Mouse (Mus musculus) thymus, adult 2 months (tissue): ENCODE data around the gene Chmp1a. TPM values are rescaled to one million over a fixed set of nuclear protein-coding genes. Genes with fewer than 3 reads are reported as not detected.
"Not testable (repeated sequence)": the region's sequence is repeated elsewhere in the genome, so short reads cannot be mapped to it uniquely, and the experiment has no call there.

Experiments used
- DNase-seq: peaks from one replicate; pipeline ENCODE4 v3.0.0; 2021
- H3K27ac ChIP-seq: fragments of 200-500 bp; 2 replicates; pipeline ENCODE4 v1.5.1; 2012; ENCODE audit warnings: low read length, control low read depth; ENCODE audit not compliant: control insufficient read depth, insufficient read depth
- H3K27me3 ChIP-seq: fragments of 200-500 bp; 2 replicates; pipeline ENCODE4 v1.6.1; 2012; ENCODE audit warnings: mild to moderate bottlenecking, low read length, moderate library complexity, mixed read lengths; ENCODE audit not compliant: control insufficient read depth, insufficient read depth
- H3K36me3 ChIP-seq: fragments of 200-500 bp; 2 replicates; pipeline ENCODE4 v1.6.1; 2012; ENCODE audit warnings: mild to moderate bottlenecking, low read length, moderate library complexity; ENCODE audit not compliant: control insufficient read depth, insufficient read depth
- H3K4me1 ChIP-seq: fragments of 200-500 bp; replicated peaks from 2 replicates; pipeline ENCODE4 v1.6.1; 2012; ENCODE audit warnings: low read length; ENCODE audit not compliant: control insufficient read depth, insufficient read depth
- H3K4me3 ChIP-seq: fragments of 200-500 bp; 2 replicates; pipeline ENCODE4 v1.5.1; 2012; ENCODE audit warnings: mild to moderate bottlenecking, low read length, control low read depth, moderate library complexity; ENCODE audit not compliant: control insufficient read depth, insufficient read depth
- CTCF ChIP-seq: fragments of 200-500 bp; IDR thresholded peaks from 2 replicates; pipeline ENCODE4 v1.5.1; 2012; ENCODE audit warnings: mild to moderate bottlenecking, control low read depth, low read length, moderate library complexity, borderline replicate concordance; ENCODE audit not compliant: control insufficient read depth, poor library complexity, insufficient read depth; ENCODE audit errors: extremely low read depth
- POLR2A ChIP-seq: fragments of 200-500 bp; IDR thresholded peaks from 2 replicates; pipeline ENCODE4 v1.6.1; 2012; ENCODE audit warnings: mild to moderate bottlenecking, low read length, control low read depth, moderate library complexity; ENCODE audit not compliant: control insufficient read depth, poor library complexity, insufficient read depth; ENCODE audit errors: extremely low read depth
- WGBS: fragments of 180-500 bp; shearing (Covaris S2); methylation state at CpG from one replicate; pipeline ENCODE4 v1.1.7; 2018; 5-methylcytosine and 5-hydroxymethylcytosine counted together
- polyA plus RNA-seq: library from polyadenylated mRNA; depleted of rRNA; stranded (reverse); fragments of >200 nt; gene quantifications from 2 replicates; pipeline ENCODE4 v1.2.3, GENCODE M21; 2012

Gene Chmp1a
- polyA plus RNA-seq, 1 experiment: 122 TPM

GRCm38 (mm10) chr8:123213118-123213772 is 682 bp upstream of the Chmp1a start:
- Histone ChIP-seq H3K4me1 (peaks cover 12% of the 10 kb centered on the region), H3K36me3 (peaks cover 11% of the 10 kb centered on the region), H3K4me3 (peak overlapping the region; percentile 60), H3K27me3 (no peaks in the 10 kb centered on the region), H3K27ac (no peak overlapping the region)
- no peak for DNase-seq
- WGBS: 29% methylated on average over 22 of the region's 22 CpGs
- no peak for TF ChIP-seq CTCF
- no peak for TF ChIP-seq POLR2A

- Histone ChIP-seq H3K4me1 (peaks cover 12% of the 10 kb centered on the region), H3K27ac (no peak overlapping the region), H3K36me3 (peaks cover 24% of the 10 kb centered on the region), H3K27me3 (no peaks in the 10 kb centered on the region), H3K4me3 (peak overlapping the region; percentile 60)
- TF ChIP-seq CTCF: no peak
- no peak for TF ChIP-seq POLR2A
- WGBS: 17% methylated on average over 10 of the region's 10 CpGs
- DNase-seq: no peak
These were observed 687 bp downstream of the Chmp1a start for GRCm38 (mm10) chr8:123211876-123212275.

- Histone ChIP-seq H3K4me1 (no peaks in the 10 kb centered on the region), H3K4me3 (no peak overlapping the region), H3K27ac (no peak overlapping the region), H3K27me3 (no peaks in the 10 kb centered on the region; the same call in 1 of the 2 replicates), H3K36me3 (peaks cover 27% of the 10 kb centered on the region)
- whole genome bisulfite sequencing: 88% methylated on average over 3 of the region's 3 CpGs
- no peak for TF ChIP-seq CTCF
- DNase-seq: no peak
These were observed 9.0 kb downstream of the Chmp1a start for GRCm38 (mm10) chr8:123203571-123203970.

GRCm38 (mm10) chr8:123202288-123202687 is 10.3 kb downstream of the Chmp1a start:
- TF ChIP-seq CTCF: peak; percentile 23; the same call in 1 of the 2 replicates
- no peak for TF ChIP-seq POLR2A
- Histone ChIP-seq H3K36me3 (peaks cover 18% of the 10 kb centered on the region), H3K27ac (no peak overlapping the region), H3K4me3 (no peak overlapping the region), H3K27me3 (no peaks in the 10 kb centered on the region; the same call in 1 of the 2 replicates), H3K4me1 (no peaks in the 10 kb centered on the region)
- DNase-seq: peak; percentile 70
- 22% methylated on average over 5 of the region's 5 CpGs for WGBS

- Histone ChIP-seq H3K27ac (no peak overlapping the region), H3K27me3 (no peaks in the 10 kb centered on the region; the same call in 1 of the 2 replicates), H3K4me3 (no peak overlapping the region), H3K36me3 (peaks cover under 1% of the 10 kb centered on the region; the same call in 1 of the 2 replicates), H3K4me1 (no peaks in the 10 kb centered on the region)
- TF ChIP-seq CTCF (no peak), POLR2A (no peak)
- 77% methylated on average over 14 of the region's 14 CpGs for WGBS
- DNase-seq: no peak
These were observed 12.7 kb downstream of the Chmp1a start for GRCm38 (mm10) chr8:123199864-123200263.

GRCm38 (mm10) chr8:123197016-123197415 is 15.5 kb downstream of the Chmp1a start:
- 85% methylated on average over 5 of the region's 5 CpGs for WGBS
- not testable (repeated sequence) for H3K27me3 ChIP-seq

GRCm38 (mm10) chr8:123193771-123194170 is 18.8 kb downstream of the Chmp1a start:
- H3K4me1 ChIP-seq: peaks cover 11% of the 10 kb centered on the region
- DNase-seq: no peak
- H3K36me3 ChIP-seq: no peaks in the 10 kb centered on the region
- H3K4me3 ChIP-seq: no peak overlapping the region
- 98% methylated on average over 9 of the region's 9 CpGs for WGBS
- no peaks in the 10 kb centered on the region for H3K27me3 ChIP-seq
- H3K27ac ChIP-seq: no peak overlapping the region
- TF ChIP-seq POLR2A (no peak), CTCF (no peak)

More at GRCm38 (mm10) chr8:123197016-123197415, 15.5 kb downstream of the Chmp1a start:
- H3K4me1 ChIP-seq, DNase-seq, H3K36me3 ChIP-seq, H3K4me3 ChIP-seq, H3K27ac ChIP-seq: not testable (repeated sequence)
